Mouse (Mus musculus) small intestine, adult 2 months (tissue): ENCODE results near the gene Itga9.

Experiments used
- CTCF ChIP-seq: fragments of 200-500 bp; IDR thresholded peaks from 2 replicates; pipeline ENCODE4 v1.5.1; 2012; ENCODE audit warnings: low read depth, mild to moderate bottlenecking, control low read depth, inconsistent platforms, low read length, moderate library complexity, mixed read lengths; ENCODE audit not compliant: insufficient replicate concordance, insufficient read length; ENCODE audit errors: extremely low read depth
- POLR2A ChIP-seq: fragments of 200-500 bp; IDR thresholded peaks from 2 replicates; pipeline ENCODE4 v1.6.1; 2012; ENCODE audit warnings: low read depth, mild to moderate bottlenecking, control low read depth, inconsistent platforms, low read length, moderate library complexity

DNA sequence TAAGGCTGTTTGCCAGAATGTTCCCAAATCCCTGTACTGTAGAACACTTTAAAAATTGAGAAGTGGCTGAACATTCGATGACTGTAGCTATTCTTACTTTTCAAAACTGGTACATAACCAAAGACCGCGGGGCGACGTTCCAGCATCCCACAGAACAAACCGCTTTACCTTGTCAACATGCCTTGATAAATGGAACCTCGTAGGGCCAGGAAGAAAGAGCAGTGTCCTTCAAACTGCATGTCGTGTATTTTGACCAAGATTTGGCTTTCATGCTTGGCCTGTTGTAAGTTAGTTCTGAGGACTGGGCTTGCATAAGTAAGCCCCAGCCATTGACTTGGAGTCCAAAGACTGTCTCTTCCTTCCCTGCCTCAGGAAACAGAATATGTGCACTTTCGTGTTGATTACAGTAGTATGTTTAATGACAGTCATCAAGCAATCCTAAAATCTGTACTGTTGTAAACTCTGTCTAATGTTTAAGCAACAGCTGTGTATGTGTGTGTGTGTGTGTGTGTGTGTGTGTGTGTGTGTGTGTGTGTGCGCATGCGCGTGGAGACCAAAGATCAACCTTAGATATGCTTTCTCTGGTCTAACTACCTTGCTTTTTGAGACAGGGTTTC is 334.2 kb downstream of the Itga9 start:
- TF ChIP-seq POLR2A (no peak), CTCF (no peak)
